ENCODE assay signal across 9 mouse cellular contexts in the genomic region with DNA sequence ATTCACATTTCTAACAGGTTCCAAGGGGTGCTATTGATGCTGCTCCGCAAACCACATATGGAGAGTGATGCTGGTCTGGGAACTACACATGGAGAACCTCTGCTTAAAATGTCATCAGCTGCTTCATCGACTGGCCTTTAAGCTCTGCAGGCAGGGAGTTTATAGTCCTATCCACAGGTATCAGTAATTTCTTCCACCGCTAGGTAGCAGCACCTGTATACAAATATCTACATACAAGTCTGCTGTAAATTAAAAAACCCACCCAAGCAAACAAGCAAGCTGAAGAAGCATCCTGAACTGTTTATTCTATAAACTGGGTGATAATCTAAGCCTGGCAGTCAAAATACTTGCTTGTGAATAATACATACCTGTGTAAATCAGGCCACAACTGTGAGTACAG.
DNase-seq lines count a peak whose midpoint lies in the region; ATAC-seq and TF ChIP-seq lines count a peak whose summit lies in the region.
"Had no signal": no experiment of that assay in that cellular context is flagged by ENCODE, and none has a peak within 500 bp of the region (broad histone marks: within the 10 kb centered on the region; RNA-seq: fewer than 3 reads in every experiment).

No protein-coding gene starts in this region.

- no peak overlapping the region for H3K4me3 ChIP-seq in kidney, embryonic 14.5 days (ENCODE audit: low read length)
- H3K4me3 ChIP-seq in ES-E14 (ENCODE audit: insufficient read depth in 1 of 2, low read depth in 1 of 2, low read length in 2 of 2, poor library complexity in 1 of 2, severe bottlenecking in 1 of 2) = no peak overlapping the region
- H3K4me3 ChIP-seq: liver, embryonic 13.5 days had no signal

- 41% methylated on average over 3 of the region's 3 CpGs for WGBS in kidney, embryonic 14.5 days

- DNase-seq in CD4-positive, CD25-positive, alpha-beta regulatory T cell, adult 2 months (ENCODE audit: low read depth, low spot score) = peak; percentile 36
- peak; percentile 50 for DNase-seq in kidney, adult 9 months
- DNase-seq in ES-E14 (ENCODE audit: low read depth, low spot score) = no peak
- peak; percentile 69 for DNase-seq in fibroblast of lung, adult 2 months (ENCODE audit: low read depth)
- DNase-seq in layer of hippocampus, adult 9-11 months = peak; percentile 68
- DNase-seq in right cerebral cortex, postnatal 4 days = peak; percentile 16
- DNase-seq: liver, embryonic 13.5 days had no signal

- no peak overlapping the region for H3K27ac ChIP-seq in kidney, embryonic 14.5 days (ENCODE audit: low read depth, low read length)
- H3K27ac ChIP-seq in ES-E14 (ENCODE audit: insufficient read depth, low read depth, low read length, poor library complexity, severe bottlenecking) = no peak overlapping the region
- H3K27ac ChIP-seq: liver, embryonic 13.5 days had no signal

- no peaks in the 10 kb centered on the region for H3K36me3 ChIP-seq in kidney, embryonic 14.5 days (ENCODE audit: control insufficient read depth, insufficient read depth, low read length)
- no peaks in the 10 kb centered on the region for H3K36me3 ChIP-seq in ES-E14 (ENCODE audit: control insufficient read depth, insufficient read depth, low read length, poor library complexity, severe bottlenecking)
- H3K36me3 ChIP-seq: liver, embryonic 13.5 days had no signal

- H3K27me3 ChIP-seq in kidney, embryonic 14.5 days (ENCODE audit: control insufficient read depth, insufficient read depth, low read length) = no peaks in the 10 kb centered on the region
- H3K27me3 ChIP-seq: liver, embryonic 13.5 days had no signal

- in situ Hi-C loops in ES-E14 (cut with MboI; ENCODE audit: low sequenced_read_pairs in 2 of 2, unreplicated experiment in 2 of 2) = no loop called here

- H3K4me2 ChIP-seq in kidney, embryonic 14.5 days (replicated peaks; ENCODE audit: low read depth, low read length) = no peak overlapping the region
- H3K4me2 ChIP-seq: liver, embryonic 13.5 days had no signal

- ATAC-seq in CD4-positive, CD25-positive, alpha-beta regulatory T cell, adult 4 months = no peak
- ATAC-seq in kidney, embryonic 14.5 days (ENCODE audit: low FRiP score, low TSS enrichment) = no peak

- no peak overlapping the region for H3K9ac ChIP-seq in kidney, embryonic 14.5 days (ENCODE audit: low read depth, low read length)
- no peak overlapping the region for H3K9ac ChIP-seq in ES-E14 (ENCODE audit: insufficient read depth, low read depth, low read length, poor library complexity, severe bottlenecking)
- H3K9ac ChIP-seq: liver, embryonic 13.5 days had no signal

- H3K4me1 ChIP-seq in kidney, embryonic 14.5 days (ENCODE audit: control insufficient read depth, insufficient read depth, low read length) = no peaks in the 10 kb centered on the region
- H3K4me1 ChIP-seq in ES-E14 (ENCODE audit: control insufficient read depth in 2 of 2, insufficient read depth in 2 of 2, low read length in 2 of 2, poor library complexity in 1 of 2) = no peaks in the 10 kb centered on the region; a peak in 1 of 4 replicates
- H3K4me1 ChIP-seq: liver, embryonic 13.5 days had no signal

- no peaks in the 10 kb centered on the region for H3K9me3 ChIP-seq in kidney, embryonic 14.5 days (ENCODE audit: control insufficient read depth, low read length)
- no peaks in the 10 kb centered on the region for H3K9me3 ChIP-seq in ES-E14 (ENCODE audit: control insufficient read depth, insufficient read depth, low read depth, low read length)
- H3K9me3 ChIP-seq: liver, embryonic 13.5 days had no signal

TF ChIP-seq in ES-E14, 5 proteins besides CTCF, POLR2A, EP300 and RAD21:
- TF ChIP-seq CHD2 (IDR thresholded peaks at IDR 0.05; ENCODE audit: low read depth, low read length) = no peak
- no peak for TF ChIP-seq MAFK (IDR thresholded peaks at IDR 0.05; ENCODE audit: insufficient read depth, low read depth, low read length)
- no peak for TF ChIP-seq ZNF384 (IDR thresholded peaks at IDR 0.05; ENCODE audit: low read depth, low read length)
- peak; percentile 64 for TF ChIP-seq ZC3H11A (IDR thresholded peaks at IDR 0.05; ENCODE audit: borderline replicate concordance, low read depth, low read length)
- TF ChIP-seq HCFC1 (IDR thresholded peaks at IDR 0.05; ENCODE audit: borderline replicate concordance, insufficient read depth, low read length) = no peak
